Mouse (Mus musculus): ENCODE measurements around the gene Dzip3. TPM values are rescaled to one million over a fixed set of nuclear protein-coding genes. Genes with fewer than 3 reads are reported as not detected.
A peak's percentile ranks its signal among the peaks of the same experiment; 100 is the strongest.

Gene Dzip3
- total and polyA plus RNA-seq, 2 experiments, result 0.37 to 3.4 TPM

- no peaks in the 10 kb centered on the region for H3K79me2 ChIP-seq (ENCODE audit: control insufficient read depth, insufficient read depth, low read length)
- TF ChIP-seq POLR2A (IDR thresholded peaks at IDR 0.05; ENCODE audit: extremely low read depth, insufficient read depth, low read length) (no peak), CTCF (IDR thresholded peaks at IDR 0.05; ENCODE audit: low read depth, low read length) (no peak)
Measured at GRCm38 (mm10) chr16:48979965-48980364, 14.0 kb downstream of the Dzip3 start.

GRCm38 (mm10) chr16:48973548-48973947, 20.4 kb downstream of the Dzip3 start:
- TF ChIP-seq CTCF (IDR thresholded peaks at IDR 0.05; ENCODE audit: low read depth, low read length) (no peak), POLR2A (IDR thresholded peaks at IDR 0.05; ENCODE audit: extremely low read depth, insufficient read depth, low read length) (no peak)
- Histone ChIP-seq H3K27me3 (ENCODE audit: control insufficient read depth, insufficient read depth, low read length) (no peaks in the 10 kb centered on the region), H3K4me1 (ENCODE audit: control insufficient read depth, insufficient read depth, low read length) (no peaks in the 10 kb centered on the region), H3K4me3 (ENCODE audit: insufficient read depth, low read depth, low read length) (no peak overlapping the region), H3K27ac (replicated peaks; ENCODE audit: insufficient read depth, low read depth, low read length) (no peak overlapping the region), H3K79me2 (ENCODE audit: control insufficient read depth, insufficient read depth, low read length) (no peaks in the 10 kb centered on the region), H3K9ac (ENCODE audit: low read depth, low read length) (no peak overlapping the region), H3K36me3 (ENCODE audit: control insufficient read depth, insufficient read depth, low read length) (peaks cover 3% of the 10 kb centered on the region; the same call in 1 of the 2 replicates)
- 96% methylated on average over 1 of the region's 1 CpGs for WGBS
- no peak for DNase-seq (ENCODE audit: extremely low read depth, low read depth, low spot score)

More at GRCm38 (mm10) chr16:48979965-48980364, 14.0 kb downstream of the Dzip3 start:
- H3K4me1 ChIP-seq (ENCODE audit: control insufficient read depth, insufficient read depth, low read length), result no peaks in the 10 kb centered on the region
- H3K36me3 ChIP-seq (ENCODE audit: control insufficient read depth, insufficient read depth, low read length), result peaks cover 3% of the 10 kb centered on the region; the same call in 1 of the 2 replicates
- no peak overlapping the region for H3K27ac ChIP-seq (replicated peaks; ENCODE audit: insufficient read depth, low read depth, low read length)
- no peaks in the 10 kb centered on the region for H3K27me3 ChIP-seq (ENCODE audit: control insufficient read depth, insufficient read depth, low read length)
- no peak for DNase-seq (ENCODE audit: extremely low read depth, low read depth, low spot score)
- H3K9ac ChIP-seq (ENCODE audit: low read depth, low read length), result no peak overlapping the region
- H3K4me3 ChIP-seq (ENCODE audit: insufficient read depth, low read depth, low read length), result no peak overlapping the region

GRCm38 (mm10) chr16:48972996-48973395, 21.0 kb downstream of the Dzip3 start:
- Histone ChIP-seq H3K9ac (ENCODE audit: low read depth, low read length) (no peak overlapping the region), H3K36me3 (ENCODE audit: control insufficient read depth, insufficient read depth, low read length) (peaks cover 3% of the 10 kb centered on the region; the same call in 1 of the 2 replicates), H3K79me2 (ENCODE audit: control insufficient read depth, insufficient read depth, low read length) (no peaks in the 10 kb centered on the region), H3K27me3 (ENCODE audit: control insufficient read depth, insufficient read depth, low read length) (no peaks in the 10 kb centered on the region), H3K27ac (replicated peaks; ENCODE audit: insufficient read depth, low read depth, low read length) (no peak overlapping the region), H3K4me1 (ENCODE audit: control insufficient read depth, insufficient read depth, low read length) (no peaks in the 10 kb centered on the region), H3K4me3 (ENCODE audit: insufficient read depth, low read depth, low read length) (no peak overlapping the region)
- 100% methylated on average over 2 of the region's 2 CpGs for WGBS
- TF ChIP-seq CTCF (IDR thresholded peaks at IDR 0.05; ENCODE audit: low read depth, low read length) (no peak), POLR2A (IDR thresholded peaks at IDR 0.05; ENCODE audit: extremely low read depth, insufficient read depth, low read length) (no peak)
- DNase-seq (ENCODE audit: extremely low read depth, low read depth, low spot score), result no peak

- Histone ChIP-seq H3K4me1 (ENCODE audit: control insufficient read depth, insufficient read depth, low read length) (no peaks in the 10 kb centered on the region), H3K27me3 (ENCODE audit: control insufficient read depth, insufficient read depth, low read length) (no peaks in the 10 kb centered on the region), H3K4me3 (ENCODE audit: insufficient read depth, low read depth, low read length) (no peak overlapping the region), H3K9ac (ENCODE audit: low read depth, low read length) (no peak overlapping the region), H3K79me2 (ENCODE audit: control insufficient read depth, insufficient read depth, low read length) (no peaks in the 10 kb centered on the region), H3K27ac (replicated peaks; ENCODE audit: insufficient read depth, low read depth, low read length) (no peak overlapping the region), H3K36me3 (ENCODE audit: control insufficient read depth, insufficient read depth, low read length) (no peaks in the 10 kb centered on the region)
- WGBS, result 81% methylated on average over 1 of the region's 1 CpGs
- TF ChIP-seq POLR2A (IDR thresholded peaks at IDR 0.05; ENCODE audit: extremely low read depth, insufficient read depth, low read length) (no peak), CTCF (IDR thresholded peaks at IDR 0.05; ENCODE audit: low read depth, low read length) (no peak)
- DNase-seq (ENCODE audit: extremely low read depth, low read depth, low spot score), result peak; percentile 5
Measured at GRCm38 (mm10) chr16:48941805-48942204, 52.2 kb downstream of the Dzip3 start.

- H3K36me3 ChIP-seq (ENCODE audit: control insufficient read depth, insufficient read depth, low read length), result peaks cover 7% of the 10 kb centered on the region; the same call in 1 of the 2 replicates
- no peaks in the 10 kb centered on the region for H3K27me3 ChIP-seq (ENCODE audit: control insufficient read depth, insufficient read depth, low read length)
- DNase-seq (ENCODE audit: extremely low read depth, low read depth, low spot score), result no peak
- H3K4me1 ChIP-seq (ENCODE audit: control insufficient read depth, insufficient read depth, low read length), result no peaks in the 10 kb centered on the region
- no peak overlapping the region for H3K9ac ChIP-seq (ENCODE audit: low read depth, low read length)
- TF ChIP-seq CTCF (IDR thresholded peaks at IDR 0.05; ENCODE audit: low read depth, low read length) (no peak), POLR2A (IDR thresholded peaks at IDR 0.05; ENCODE audit: extremely low read depth, insufficient read depth, low read length) (no peak)
- 54% methylated on average over 1 of the region's 1 CpGs for WGBS
- H3K79me2 ChIP-seq (ENCODE audit: control insufficient read depth, insufficient read depth, low read length), result no peaks in the 10 kb centered on the region
- no peak overlapping the region for H3K4me3 ChIP-seq (ENCODE audit: insufficient read depth, low read depth, low read length)
- no peak overlapping the region for H3K27ac ChIP-seq (replicated peaks; ENCODE audit: insufficient read depth, low read depth, low read length)
Measured at GRCm38 (mm10) chr16:48923724-48924123, 70.2 kb downstream of the Dzip3 start.

- Histone ChIP-seq H3K27ac (replicated peaks; ENCODE audit: insufficient read depth, low read depth, low read length) (no peak overlapping the region), H3K79me2 (ENCODE audit: control insufficient read depth, insufficient read depth, low read length) (no peaks in the 10 kb centered on the region), H3K27me3 (ENCODE audit: control insufficient read depth, insufficient read depth, low read length) (no peaks in the 10 kb centered on the region), H3K36me3 (ENCODE audit: control insufficient read depth, insufficient read depth, low read length) (no peaks in the 10 kb centered on the region), H3K4me1 (ENCODE audit: control insufficient read depth, insufficient read depth, low read length) (no peaks in the 10 kb centered on the region), H3K9ac (ENCODE audit: low read depth, low read length) (no peak overlapping the region), H3K4me3 (ENCODE audit: insufficient read depth, low read depth, low read length) (no peak overlapping the region)
- DNase-seq (ENCODE audit: extremely low read depth, low read depth, low spot score), result no peak
- 92% methylated on average over 3 of the region's 3 CpGs for WGBS
- TF ChIP-seq CTCF (IDR thresholded peaks at IDR 0.05; ENCODE audit: low read depth, low read length), result no peak
- TF ChIP-seq POLR2A (IDR thresholded peaks at IDR 0.05; ENCODE audit: extremely low read depth, insufficient read depth, low read length), result no peak
Measured at GRCm38 (mm10) chr16:48913206-48913605, 80.8 kb downstream of the Dzip3 start.
